Mouse (Mus musculus): ENCODE results near the gene Npsr1. TPM values are rescaled to one million over a fixed set of nuclear protein-coding genes. Genes with fewer than 3 reads are reported as not detected.

Npsr1 gene
- polyA plus RNA-seq, 1 experiment, result not detected

DNA sequence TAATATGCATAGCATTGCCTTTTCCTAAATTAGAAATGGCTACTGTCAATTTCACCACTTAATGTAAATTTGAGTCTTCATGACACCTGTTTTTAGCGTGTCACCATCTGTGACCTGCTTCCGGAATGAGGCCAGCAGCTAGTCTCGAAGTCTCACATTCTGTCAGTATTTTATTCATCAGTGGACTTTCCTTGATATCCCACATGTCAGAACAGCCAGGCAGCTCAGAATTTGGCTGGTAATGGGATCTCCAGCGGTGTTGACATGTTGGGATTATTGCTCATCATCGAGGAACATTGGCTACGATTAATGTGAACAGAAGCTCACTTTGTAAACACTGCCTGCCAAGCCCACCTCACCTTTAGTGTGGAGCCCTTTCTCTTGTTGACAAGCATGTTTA is 205.1 kb downstream of the Npsr1 start:
- H3K36me3 ChIP-seq (ENCODE audit: control insufficient read depth, insufficient read depth, low read length, poor library complexity, severe bottlenecking), result no peaks in the 10 kb centered on the region
- no peak for TF ChIP-seq POLR2A (IDR thresholded peaks at IDR 0.05; ENCODE audit: insufficient read depth, low read length)
- no peak for TF ChIP-seq EP300 (IDR thresholded peaks at IDR 0.05; ENCODE audit: insufficient read depth, low read depth, low read length)
- no peak for TF ChIP-seq CTCF (IDR thresholded peaks at IDR 0.05; ENCODE audit: low read depth, low read length)
- H3K4me1 ChIP-seq (ENCODE audit: control insufficient read depth, insufficient read depth, low read length), result no peaks in the 10 kb centered on the region
- H3K27me3 ChIP-seq (ENCODE audit: control insufficient read depth, insufficient read depth, low read length, poor library complexity, severe bottlenecking), result no peaks in the 10 kb centered on the region; the same call in 1 of the 2 replicates
- no peak overlapping the region for H3K9ac ChIP-seq (ENCODE audit: low read depth, poor library complexity, severe bottlenecking)
- no peak overlapping the region for H3K27ac ChIP-seq (ENCODE audit: insufficient read depth, low read length)
- no peaks in the 10 kb centered on the region for H3K9me3 ChIP-seq (replicated peaks; ENCODE audit: control insufficient read depth, insufficient read depth, low read length, poor library complexity, severe bottlenecking)
- no peak overlapping the region for H3K4me3 ChIP-seq (ENCODE audit: low read depth, low read length)

DNA sequence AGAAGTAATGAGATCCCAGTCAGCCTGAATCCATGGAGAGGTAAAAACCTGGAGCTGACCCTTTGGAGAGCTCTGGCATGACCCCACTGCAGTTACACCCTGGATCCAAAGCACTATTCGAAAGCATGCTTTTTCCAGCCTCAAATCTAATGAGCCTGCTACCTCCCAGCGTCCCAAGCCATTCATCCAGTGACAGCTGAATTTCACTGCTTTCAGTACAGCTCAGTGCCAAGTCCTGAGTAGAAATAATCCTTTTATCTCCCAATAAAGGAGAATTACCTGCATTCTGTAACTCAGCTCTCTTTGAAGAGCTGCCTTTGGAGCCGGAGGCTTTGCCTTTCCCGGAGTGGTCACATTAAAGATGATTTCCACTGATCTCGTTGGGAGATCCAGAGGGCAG is 209.2 kb downstream of the Npsr1 start:
- Histone ChIP-seq H3K36me3 (ENCODE audit: control insufficient read depth, insufficient read depth, low read length, poor library complexity, severe bottlenecking) (no peaks in the 10 kb centered on the region), H3K9ac (ENCODE audit: low read depth, poor library complexity, severe bottlenecking) (no peak overlapping the region), H3K4me1 (ENCODE audit: control insufficient read depth, insufficient read depth, low read length) (no peaks in the 10 kb centered on the region), H3K27me3 (ENCODE audit: control insufficient read depth, insufficient read depth, low read length, poor library complexity, severe bottlenecking) (no peaks in the 10 kb centered on the region; the same call in 1 of the 2 replicates), H3K27ac (ENCODE audit: insufficient read depth, low read length) (no peak overlapping the region), H3K4me3 (ENCODE audit: low read depth, low read length) (no peak overlapping the region), H3K9me3 (replicated peaks; ENCODE audit: control insufficient read depth, insufficient read depth, low read length, poor library complexity, severe bottlenecking) (no peaks in the 10 kb centered on the region)
- TF ChIP-seq EP300 (IDR thresholded peaks at IDR 0.05; ENCODE audit: insufficient read depth, low read depth, low read length) (no peak), CTCF (IDR thresholded peaks at IDR 0.05; ENCODE audit: low read depth, low read length) (no peak), POLR2A (IDR thresholded peaks at IDR 0.05; ENCODE audit: insufficient read depth, low read length) (no peak)

DNA sequence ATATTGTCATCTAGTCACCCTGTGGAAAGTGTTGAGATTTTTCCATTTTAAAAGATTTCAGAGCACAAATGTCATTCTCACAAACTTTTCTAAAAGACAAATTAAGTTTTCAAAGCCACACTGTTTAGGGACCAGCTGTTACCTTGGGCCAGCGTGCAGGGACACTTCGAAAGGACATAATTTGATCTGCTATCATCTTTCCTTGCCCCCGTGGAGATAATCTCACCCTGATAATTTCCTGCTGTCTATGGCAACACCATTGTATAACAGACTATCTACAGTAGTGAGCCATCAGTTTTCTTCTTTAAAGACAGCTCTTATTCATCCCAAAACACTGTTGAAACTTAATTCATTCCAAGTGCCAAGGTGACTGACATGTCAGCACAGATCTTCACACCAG is 209.6 kb downstream of the Npsr1 start:
- H3K4me1 ChIP-seq (ENCODE audit: control insufficient read depth, insufficient read depth, low read length), result no peaks in the 10 kb centered on the region
- no peak overlapping the region for H3K4me3 ChIP-seq (ENCODE audit: low read depth, low read length)
- H3K9ac ChIP-seq (ENCODE audit: low read depth, poor library complexity, severe bottlenecking), result no peak overlapping the region
- H3K9me3 ChIP-seq (replicated peaks; ENCODE audit: control insufficient read depth, insufficient read depth, low read length, poor library complexity, severe bottlenecking), result no peaks in the 10 kb centered on the region
- TF ChIP-seq CTCF (IDR thresholded peaks at IDR 0.05; ENCODE audit: low read depth, low read length), result no peak
- no peak for TF ChIP-seq POLR2A (IDR thresholded peaks at IDR 0.05; ENCODE audit: insufficient read depth, low read length)
- TF ChIP-seq EP300 (IDR thresholded peaks at IDR 0.05; ENCODE audit: insufficient read depth, low read depth, low read length), result no peak
- H3K36me3 ChIP-seq (ENCODE audit: control insufficient read depth, insufficient read depth, low read length, poor library complexity, severe bottlenecking), result no peaks in the 10 kb centered on the region
- H3K27ac ChIP-seq (ENCODE audit: insufficient read depth, low read length), result no peak overlapping the region
- no peaks in the 10 kb centered on the region; the same call in 1 of the 2 replicates for H3K27me3 ChIP-seq (ENCODE audit: control insufficient read depth, insufficient read depth, low read length, poor library complexity, severe bottlenecking)

DNA sequence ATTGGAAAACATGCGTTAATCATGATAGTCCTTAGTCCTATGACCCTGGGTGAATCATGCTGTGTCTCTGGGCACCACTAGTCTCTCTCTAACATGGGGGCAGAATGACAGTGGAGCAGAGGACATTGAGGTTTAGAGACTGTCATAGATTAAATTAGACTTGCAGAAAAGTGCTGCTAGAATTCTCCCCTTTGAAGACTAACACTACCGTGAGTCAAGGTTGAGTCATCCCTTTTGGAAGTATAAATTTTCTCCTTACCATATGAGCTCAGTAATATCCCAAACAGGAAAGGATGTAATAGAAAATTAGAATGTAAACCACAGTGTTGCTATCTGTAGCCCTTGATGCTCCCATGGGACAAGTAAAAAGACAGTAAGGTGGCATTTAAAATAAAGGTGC is 218.0 kb downstream of the Npsr1 start:
- Histone ChIP-seq H3K4me1 (ENCODE audit: control insufficient read depth, insufficient read depth, low read length) (no peaks in the 10 kb centered on the region), H3K27me3 (ENCODE audit: control insufficient read depth, insufficient read depth, low read length, poor library complexity, severe bottlenecking) (no peaks in the 10 kb centered on the region), H3K4me3 (ENCODE audit: low read depth, low read length) (no peak overlapping the region), H3K9me3 (replicated peaks; ENCODE audit: control insufficient read depth, insufficient read depth, low read length, poor library complexity, severe bottlenecking) (no peaks in the 10 kb centered on the region), H3K9ac (ENCODE audit: low read depth, poor library complexity, severe bottlenecking) (no peak overlapping the region), H3K36me3 (ENCODE audit: control insufficient read depth, insufficient read depth, low read length, poor library complexity, severe bottlenecking) (no peaks in the 10 kb centered on the region), H3K27ac (ENCODE audit: insufficient read depth, low read length) (no peak overlapping the region)
- TF ChIP-seq CTCF (IDR thresholded peaks at IDR 0.05; ENCODE audit: low read depth, low read length) (no peak), EP300 (IDR thresholded peaks at IDR 0.05; ENCODE audit: insufficient read depth, low read depth, low read length) (no peak), POLR2A (IDR thresholded peaks at IDR 0.05; ENCODE audit: insufficient read depth, low read length) (no peak)

DNA sequence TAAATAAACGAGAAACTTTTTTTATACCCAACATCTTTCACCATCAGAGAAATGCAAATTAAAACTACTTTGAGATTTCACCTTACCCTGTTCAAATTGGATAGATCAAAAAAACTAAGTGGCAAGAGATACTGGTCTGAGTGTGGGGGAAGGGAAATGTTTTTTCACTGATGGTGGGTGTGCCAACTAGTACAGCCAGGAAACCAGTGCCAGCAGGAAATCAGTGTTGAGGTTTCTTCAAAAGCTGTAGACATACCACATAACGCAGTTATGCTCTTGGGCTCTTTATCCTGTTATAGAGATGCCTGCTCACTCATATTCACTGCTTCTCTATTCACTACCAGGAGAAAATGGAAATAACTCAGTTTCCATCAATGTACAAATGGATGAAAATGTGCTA is 233.9 kb downstream of the Npsr1 start:
- Histone ChIP-seq H3K36me3 (ENCODE audit: control insufficient read depth, insufficient read depth, low read length, poor library complexity, severe bottlenecking) (no peaks in the 10 kb centered on the region), H3K4me3 (ENCODE audit: low read depth, low read length) (no peak overlapping the region)
- TF ChIP-seq CTCF (IDR thresholded peaks at IDR 0.05; ENCODE audit: low read depth, low read length) (no peak), EP300 (IDR thresholded peaks at IDR 0.05; ENCODE audit: insufficient read depth, low read depth, low read length) (no peak), POLR2A (IDR thresholded peaks at IDR 0.05; ENCODE audit: insufficient read depth, low read length) (no peak)

DNA sequence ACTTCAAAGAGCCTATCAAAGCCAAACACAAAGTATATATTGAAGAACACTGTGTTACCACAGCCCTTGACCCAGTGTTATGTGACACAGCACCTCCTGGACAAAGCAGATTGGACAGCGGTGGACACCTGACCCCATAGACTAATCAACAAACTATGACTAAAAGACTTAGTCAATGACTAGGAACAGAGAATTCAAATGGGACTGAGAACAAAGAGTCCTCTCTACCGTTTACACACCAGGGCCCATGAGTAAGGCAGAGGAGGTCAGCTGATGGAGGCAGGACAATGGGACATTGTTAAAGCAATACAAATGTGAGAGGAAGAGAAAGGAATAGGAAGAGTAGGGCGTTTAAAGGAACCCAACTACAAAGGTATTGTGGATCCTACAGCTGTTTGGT is 243.5 kb downstream of the Npsr1 start:
- H3K36me3 ChIP-seq (ENCODE audit: control insufficient read depth, insufficient read depth, low read length, poor library complexity, severe bottlenecking), result no peaks in the 10 kb centered on the region
- no peak overlapping the region for H3K9ac ChIP-seq (ENCODE audit: low read depth, poor library complexity, severe bottlenecking)
- H3K4me3 ChIP-seq (ENCODE audit: low read depth, low read length), result no peak overlapping the region
- no peaks in the 10 kb centered on the region for H3K4me1 ChIP-seq (ENCODE audit: control insufficient read depth, insufficient read depth, low read length)
- no peaks in the 10 kb centered on the region for H3K27me3 ChIP-seq (ENCODE audit: control insufficient read depth, insufficient read depth, low read length, poor library complexity, severe bottlenecking)
- TF ChIP-seq POLR2A (IDR thresholded peaks at IDR 0.05; ENCODE audit: insufficient read depth, low read length) (no peak), EP300 (IDR thresholded peaks at IDR 0.05; ENCODE audit: insufficient read depth, low read depth, low read length) (no peak), CTCF (IDR thresholded peaks at IDR 0.05; ENCODE audit: low read depth, low read length) (no peak)
- H3K9me3 ChIP-seq (replicated peaks; ENCODE audit: control insufficient read depth, insufficient read depth, low read length, poor library complexity, severe bottlenecking), result no peaks in the 10 kb centered on the region
- no peak overlapping the region for H3K27ac ChIP-seq (ENCODE audit: insufficient read depth, low read length)

More for the DNA sequence above, 233.9 kb downstream of the Npsr1 start:
- H3K9me3 ChIP-seq (replicated peaks; ENCODE audit: control insufficient read depth, insufficient read depth, low read length, poor library complexity, severe bottlenecking), result no peaks in the 10 kb centered on the region
- no peak overlapping the region for H3K27ac ChIP-seq (ENCODE audit: insufficient read depth, low read length)
- no peaks in the 10 kb centered on the region for H3K27me3 ChIP-seq (ENCODE audit: control insufficient read depth, insufficient read depth, low read length, poor library complexity, severe bottlenecking)
- no peaks in the 10 kb centered on the region for H3K4me1 ChIP-seq (ENCODE audit: control insufficient read depth, insufficient read depth, low read length)
- H3K9ac ChIP-seq (ENCODE audit: low read depth, poor library complexity, severe bottlenecking), result no peak overlapping the region
